Mouse (Mus musculus) spleen, adult 2 months (tissue): Measurements from ENCODE around the gene Nell1. TPM values are rescaled to one million over a fixed set of nuclear protein-coding genes. Genes with fewer than 3 reads are reported as not detected.

ENCODE experiments used
- DNase-seq, 2 experiments: peaks; one replicate each; pipeline versions ENCODE4 v3.0.0 to v3.0.0-alpha.2; 2012 to 2021; ENCODE audit warnings: low spot score in 2 of 2, low read depth in 1 of 2
- H3K27ac ChIP-seq: fragments of 200-500 bp; 2 replicates; pipeline ENCODE4 v1.5.1; 2012; ENCODE audit warnings: low read length, inconsistent platforms; ENCODE audit not compliant: insufficient read depth
- H3K27me3 ChIP-seq: fragments of 200-500 bp; 2 replicates; pipeline ENCODE4 v1.6.1; 2012; ENCODE audit warnings: mild to moderate bottlenecking, moderate library complexity, low read length, inconsistent platforms; ENCODE audit not compliant: control insufficient read depth, insufficient read depth
- H3K36me3 ChIP-seq: fragments of 200-500 bp; 2 replicates; pipeline ENCODE4 v1.6.1; 2012; ENCODE audit warnings: mild to moderate bottlenecking, low read length, inconsistent platforms; ENCODE audit not compliant: control insufficient read depth, insufficient read depth
- H3K4me1 ChIP-seq: fragments of 200-500 bp; 2 replicates; pipeline ENCODE4 v1.6.1; 2011; ENCODE audit warnings: inconsistent platforms; ENCODE audit not compliant: control insufficient read depth, insufficient read depth, insufficient read length
- H3K4me3 ChIP-seq: fragments of 200-500 bp; 2 replicates; pipeline ENCODE4 v1.5.1; 2011; ENCODE audit warnings: mild to moderate bottlenecking, inconsistent platforms; ENCODE audit not compliant: insufficient read depth, insufficient read length; ENCODE audit errors: extremely low read depth
- CTCF ChIP-seq: fragments of 200-500 bp; IDR thresholded peaks from 2 replicates; pipeline ENCODE4 v1.5.1; 2011; ENCODE audit warnings: mild to moderate bottlenecking, inconsistent platforms; ENCODE audit not compliant: insufficient read depth, insufficient read length, insufficient replicate concordance; ENCODE audit errors: extremely low read depth
- POLR2A ChIP-seq: fragments of 200-500 bp; IDR thresholded peaks from 2 replicates; pipeline ENCODE4 v1.6.1; 2011; ENCODE audit warnings: low read depth, low read length, inconsistent platforms
- WGBS: fragments of 180-500 bp; shearing (Covaris S2); methylation state at CpG from one replicate; pipeline ENCODE4 v1.1.7; 2018; 5-methylcytosine and 5-hydroxymethylcytosine counted together
- polyA plus RNA-seq: library from polyadenylated mRNA; depleted of rRNA; stranded (reverse); fragments of >200 nt; gene quantifications from 2 replicates; pipeline ENCODE4 v1.2.3, GENCODE M21; 2012

Nell1 gene
- polyA plus RNA-seq, 1 experiment: not detected

DNA sequence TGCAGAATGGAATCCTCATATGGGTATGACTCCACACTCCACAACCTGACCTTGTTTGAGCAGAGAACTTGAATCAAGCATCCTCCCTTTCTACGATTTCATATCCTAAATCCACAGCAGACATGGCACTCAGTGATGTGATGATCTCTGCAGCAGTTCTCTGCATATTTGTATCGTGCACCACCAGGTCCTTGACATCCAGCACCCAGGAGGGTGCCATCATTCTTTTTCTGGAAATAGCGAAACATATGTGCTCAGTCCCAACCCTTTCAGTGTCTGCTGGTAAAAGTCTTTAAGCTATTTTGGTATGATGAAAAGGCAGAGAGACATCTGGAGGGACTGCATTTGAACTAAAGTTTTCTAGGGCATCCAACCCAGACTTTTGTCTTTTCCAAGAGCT, 588.0 kb downstream of the Nell1 start:
- Histone ChIP-seq H3K27ac (no peak overlapping the region), H3K36me3 (no peaks in the 10 kb centered on the region), H3K4me1 (no peaks in the 10 kb centered on the region), H3K27me3 (no peaks in the 10 kb centered on the region), H3K4me3 (no peak overlapping the region)
- TF ChIP-seq CTCF (no peak), POLR2A (no peak)
- 81% methylated on average over 3 of the region's 3 CpGs for WGBS
- no peak for DNase-seq

DNA sequence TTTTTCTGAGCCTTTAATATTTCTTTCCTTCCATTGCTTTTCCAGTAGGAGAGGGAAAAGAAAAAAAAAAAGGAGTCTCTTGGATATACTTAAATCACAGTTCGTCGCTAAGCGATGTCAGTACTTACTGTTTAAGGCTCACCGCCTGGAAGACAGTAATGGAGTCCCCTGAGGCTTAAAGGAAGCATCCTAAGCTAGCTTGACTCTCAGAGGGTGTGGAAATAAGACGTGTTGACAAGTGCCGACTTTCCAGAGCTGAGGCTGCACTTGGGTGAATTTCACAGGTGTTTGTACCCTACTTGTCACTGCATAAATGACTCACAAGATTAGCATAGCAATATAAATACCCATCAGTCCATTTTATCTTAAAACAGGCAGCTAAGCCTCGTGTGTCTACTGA, 599.2 kb downstream of the Nell1 start:
- no peak for DNase-seq
- Histone ChIP-seq H3K36me3 (no peaks in the 10 kb centered on the region), H3K4me3 (no peak overlapping the region), H3K4me1 (no peaks in the 10 kb centered on the region), H3K27ac (no peak overlapping the region), H3K27me3 (no peaks in the 10 kb centered on the region)
- WGBS: 76% methylated on average over 7 of the region's 7 CpGs
- TF ChIP-seq CTCF (no peak), POLR2A (no peak)

DNA sequence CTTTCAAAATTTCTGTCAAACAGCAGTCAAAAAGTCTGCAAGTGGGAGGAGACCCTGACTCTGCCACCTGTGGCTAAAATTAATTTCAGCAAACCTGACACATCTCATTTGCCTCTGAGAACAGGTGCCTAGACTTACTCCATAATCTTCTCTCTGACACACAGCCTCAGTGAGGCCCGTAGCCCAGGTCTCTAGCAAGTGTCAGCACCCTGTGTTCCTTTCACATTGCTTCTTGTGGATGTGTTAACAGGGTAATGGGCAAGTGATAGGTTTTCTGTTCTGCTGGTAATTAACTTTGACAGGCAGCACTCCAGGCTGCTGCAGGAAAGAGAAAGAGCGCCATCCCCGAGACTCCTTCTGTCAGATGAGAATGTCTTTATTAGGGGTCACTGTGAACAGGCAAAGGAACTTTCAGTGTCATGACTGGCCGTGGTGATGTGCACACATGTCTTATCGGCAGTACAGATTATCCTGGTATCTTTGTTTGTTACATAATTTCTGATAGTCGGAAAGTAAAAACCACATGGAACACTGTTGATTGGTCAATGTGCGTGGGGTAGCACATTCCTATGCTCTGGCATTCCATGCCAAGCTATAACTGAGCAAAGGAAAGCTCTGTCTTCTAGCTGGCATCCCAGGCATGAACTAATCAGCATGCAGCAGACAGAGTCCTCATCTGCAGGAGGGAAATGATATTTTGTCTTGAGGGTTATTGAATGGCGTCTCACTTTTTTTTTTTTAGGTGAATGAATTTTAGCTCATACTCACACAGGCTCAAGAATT, 614.2 kb downstream of the Nell1 start:
- H3K4me3 ChIP-seq: no peak overlapping the region
- WGBS: 79% methylated on average over 8 of the region's 8 CpGs
- no peaks in the 10 kb centered on the region for H3K4me1 ChIP-seq
- DNase-seq: no peak
- no peaks in the 10 kb centered on the region for H3K27me3 ChIP-seq
- H3K36me3 ChIP-seq: no peaks in the 10 kb centered on the region
- H3K27ac ChIP-seq: no peak overlapping the region
- TF ChIP-seq CTCF: no peak
- TF ChIP-seq POLR2A: no peak

DNA sequence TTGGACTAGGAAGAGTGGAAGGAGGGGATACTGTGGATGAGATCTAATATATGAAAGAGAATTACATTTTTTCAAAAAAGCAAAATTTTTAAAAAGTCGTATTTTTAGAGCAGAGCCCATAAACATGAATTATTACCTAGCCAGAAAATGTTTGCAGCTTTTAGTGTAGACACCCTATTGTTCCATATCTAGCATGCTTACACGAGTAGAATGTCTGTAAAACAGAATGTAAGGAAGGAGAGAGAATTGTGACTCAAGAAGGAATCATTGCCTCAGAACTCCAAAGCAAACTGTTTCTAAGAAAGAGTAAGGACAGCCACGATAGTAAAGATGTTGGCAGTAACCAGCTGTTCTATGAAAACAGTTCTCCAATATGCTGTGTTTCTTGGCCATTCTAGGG, 624.2 kb downstream of the Nell1 start, which contains the start of gene 4933405O20Rik:
TSS of gene 4933405O20Rik (plus strand) at position 301 of the 400 bp plus-strand sequence.
- 68% methylated on average over 3 of the region's 3 CpGs for WGBS
- TF ChIP-seq POLR2A: no peak
- no peak for TF ChIP-seq CTCF
- no peaks in the 10 kb centered on the region for H3K36me3 ChIP-seq
- DNase-seq: no peak
- no peak within 1 kb of the TSS for H3K27ac ChIP-seq
- no peaks in the 10 kb centered on the region for H3K27me3 ChIP-seq
- no peak within 1 kb of the TSS for H3K4me3 ChIP-seq
- no peaks in the 10 kb centered on the region for H3K4me1 ChIP-seq

DNA sequence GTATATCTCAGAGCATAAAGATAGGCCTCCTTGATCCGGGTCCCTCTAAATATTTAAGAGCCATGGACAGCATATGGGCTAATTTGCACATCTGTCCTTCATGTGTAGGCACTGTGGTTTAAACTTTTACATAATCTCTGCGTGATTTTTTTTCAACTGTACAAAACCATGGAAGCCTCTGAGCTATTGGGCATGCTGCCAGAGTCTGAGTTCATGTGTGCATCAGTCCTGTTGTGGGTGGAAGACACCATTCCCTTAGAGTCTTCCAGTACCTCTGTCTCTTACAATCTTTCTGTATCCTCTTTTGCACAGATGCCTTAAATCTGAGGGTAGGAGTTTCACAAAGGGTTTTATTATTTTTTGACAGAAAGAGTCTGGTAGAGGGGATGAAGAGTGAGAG, 639.4 kb downstream of the Nell1 start:
- no peaks in the 10 kb centered on the region for H3K27me3 ChIP-seq
- no peak for TF ChIP-seq POLR2A
- TF ChIP-seq CTCF: no peak
- H3K27ac ChIP-seq: no peak overlapping the region
- no peaks in the 10 kb centered on the region for H3K36me3 ChIP-seq
- no peak for DNase-seq
- no peaks in the 10 kb centered on the region for H3K4me1 ChIP-seq
- H3K4me3 ChIP-seq: no peak overlapping the region
- 80% methylated on average over 2 of the region's 2 CpGs for WGBS

DNA sequence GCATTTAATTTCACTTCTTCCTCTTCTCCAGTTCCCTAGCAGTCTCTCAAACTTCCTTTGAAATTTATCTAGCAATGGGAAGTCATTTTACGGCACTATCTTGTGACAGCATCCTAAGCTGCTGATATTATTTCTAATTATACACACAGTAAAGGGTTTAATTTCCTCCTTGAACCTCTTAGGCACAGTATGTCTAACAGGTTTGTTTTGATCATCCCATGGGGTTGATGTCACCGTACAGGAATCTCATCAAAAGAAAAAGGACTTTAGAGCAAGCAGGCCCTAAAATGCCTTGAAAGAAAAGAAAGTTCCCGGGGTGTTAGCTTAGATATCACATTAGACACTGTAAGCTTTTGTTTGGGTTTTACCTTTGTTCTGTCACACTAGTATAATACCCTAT, 654.5 kb downstream of the Nell1 start:
- no peaks in the 10 kb centered on the region for H3K36me3 ChIP-seq
- H3K27me3 ChIP-seq: no peaks in the 10 kb centered on the region
- H3K4me3 ChIP-seq: no peak overlapping the region
- no peaks in the 10 kb centered on the region for H3K4me1 ChIP-seq
- H3K27ac ChIP-seq: no peak overlapping the region
- WGBS: 76% methylated on average over 3 of the region's 3 CpGs
- TF ChIP-seq POLR2A (no peak), CTCF (no peak)
- no peak for DNase-seq

DNA sequence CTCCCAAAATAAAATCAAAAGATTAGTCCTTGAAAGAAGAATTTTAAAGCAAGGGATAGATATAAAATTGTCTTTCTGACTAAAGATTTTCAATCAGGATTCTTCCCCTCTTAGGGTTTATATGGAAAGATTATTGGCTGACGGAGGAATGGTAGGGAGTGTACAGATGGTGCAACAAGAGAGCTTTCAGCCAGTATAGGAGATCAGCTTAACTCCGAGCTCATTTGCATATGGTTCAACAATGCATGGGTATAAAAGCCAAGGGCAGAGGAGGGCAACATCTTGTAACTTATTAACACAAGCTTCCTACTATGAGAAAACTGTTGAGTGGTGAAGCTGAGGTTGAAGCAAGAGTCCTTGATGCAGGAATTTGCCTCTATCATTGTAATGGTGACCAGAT, 658.5 kb downstream of the Nell1 start:
- WGBS: 81% methylated on average over 2 of the region's 2 CpGs
- no peak for DNase-seq
- TF ChIP-seq CTCF (no peak), POLR2A (no peak)
- Histone ChIP-seq H3K27ac (no peak overlapping the region), H3K27me3 (no peaks in the 10 kb centered on the region), H3K36me3 (no peaks in the 10 kb centered on the region), H3K4me1 (no peaks in the 10 kb centered on the region), H3K4me3 (no peak overlapping the region)
